Mouse (Mus musculus) MEL (cell line): Measurements from ENCODE around the gene Nrip1.
A peak's percentile ranks its signal among the peaks of the same experiment; 100 is the strongest.

Experiments used
- BHLHE40 ChIP-seq: IDR thresholded peaks from 2 replicates; pipeline ENCODE4 v1.6.1; 2012; ENCODE audit warnings: low read depth, mild to moderate bottlenecking, inconsistent platforms, low read length, improper control_type of control experiment, borderline replicate concordance
- CHD2 ChIP-seq: IDR thresholded peaks from 2 replicates; pipeline ENCODE4 v1.6.1; 2011; ENCODE audit warnings: low read length, improper control_type of control experiment
- CTCF ChIP-seq, 3 experiments: IDR thresholded peaks in 2 of 3; conservative IDR thresholded peaks in 1 of 3; 2 replicates each; pipeline ENCODE4 v1.5.1; 2011 to 2012; ENCODE audit warnings: low read length in 3 of 3, low read depth in 2 of 3, mild to moderate bottlenecking in 2 of 3, improper control_type of control experiment in 1 of 3, inconsistent platforms in 1 of 3, mixed read lengths in 1 of 3, moderate library complexity in 1 of 3; ENCODE audit not compliant: control insufficient read depth in 1 of 3, insufficient read depth in 1 of 3, poor library complexity in 1 of 3, severe bottlenecking in 1 of 3
- EP300 ChIP-seq, 2 experiments: IDR thresholded peaks; 2 replicates each; pipeline ENCODE4 v1.6.1; 2011; ENCODE audit warnings: improper control_type of control experiment in 2 of 2, low read length in 2 of 2, low read depth in 1 of 2, mild to moderate bottlenecking in 1 of 2
- HCFC1 ChIP-seq: IDR thresholded peaks from 2 replicates; pipeline ENCODE4 v1.6.1; 2012; ENCODE audit warnings: low read depth, mild to moderate bottlenecking, inconsistent platforms, low read length, improper control_type of control experiment, moderate library complexity
- KAT2A ChIP-seq: conservative IDR thresholded peaks from 2 replicates; pipeline ENCODE4 v1.6.1; 2012; ENCODE audit warnings: low read depth, low read length, improper control_type of control experiment, inconsistent platforms
- NELFE ChIP-seq: IDR thresholded peaks from 2 replicates; pipeline ENCODE4 v1.6.1; 2011; ENCODE audit warnings: low read depth, low read length, improper control_type of control experiment
- POLR2A ChIP-seq, 2 experiments: IDR thresholded peaks; 2 replicates each; pipeline ENCODE4 v1.6.1; 2011 to 2012; ENCODE audit warnings: low read length in 2 of 2, mild to moderate bottlenecking in 2 of 2, control low read depth in 1 of 2, improper control_type of control experiment in 1 of 2, low read depth in 1 of 2, moderate library complexity in 1 of 2; ENCODE audit not compliant: control insufficient read depth in 1 of 2, insufficient read depth in 1 of 2, poor library complexity in 1 of 2
- TAL1 ChIP-seq: IDR thresholded peaks from 2 replicates; pipeline ENCODE4 v1.6.1; 2012; ENCODE audit warnings: mild to moderate bottlenecking, inconsistent platforms, low read length, moderate library complexity, mixed read lengths
- TBP ChIP-seq: IDR thresholded peaks from 2 replicates; pipeline ENCODE4 v1.8.0; 2011; ENCODE audit warnings: low read depth, low read length, improper control_type of control experiment
- UBTF ChIP-seq: IDR thresholded peaks from 2 replicates; pipeline ENCODE4 v1.6.1; 2012; ENCODE audit warnings: low read depth, mild to moderate bottlenecking, inconsistent platforms, low read length, improper control_type of control experiment, moderate library complexity, borderline replicate concordance; ENCODE audit not compliant: insufficient read depth
- USF1 ChIP-seq: IDR thresholded peaks from 2 replicates; pipeline ENCODE4 v1.6.1; 2014; ENCODE audit warnings: low read depth, mild to moderate bottlenecking, inconsistent platforms, low read length, improper control_type of control experiment, moderate library complexity
- ZC3H11A ChIP-seq: IDR thresholded peaks from 2 replicates; pipeline ENCODE4 v1.6.1; 2012; ENCODE audit warnings: low read depth, mild to moderate bottlenecking, inconsistent platforms, low read length, improper control_type of control experiment
- ZMIZ1 ChIP-seq: IDR thresholded peaks from 2 replicates; pipeline ENCODE4 v1.6.1; 2012; ENCODE audit warnings: low read depth, mild to moderate bottlenecking, inconsistent platforms, low read length, improper control_type of control experiment, moderate library complexity

- TF ChIP-seq EP300 (IDR thresholded peaks at IDR 0.05; ENCODE audit: low read depth in 1 of 2, low read length in 2 of 2) (no peak), CTCF (IDR thresholded peaks at IDR 0.05 in 2 of 3, conservative IDR thresholded peaks at IDR 0.05 in 1 of 3; ENCODE audit: control insufficient read depth in 1 of 3, insufficient read depth in 1 of 3, low read depth in 2 of 3, low read length in 3 of 3, poor library complexity in 1 of 3, severe bottlenecking in 1 of 3) (peak in 1 of 3 experiments; percentile 52; a peak in 2 of 6 replicates), UBTF (no peak), POLR2A (IDR thresholded peaks at IDR 0.05; ENCODE audit: control insufficient read depth in 1 of 2, insufficient read depth in 1 of 2, low read depth in 1 of 2, low read length in 2 of 2, poor library complexity in 1 of 2) (no peak), ZC3H11A (peak; percentile 48; the same call in 1 of the 2 replicates), NELFE (no peak), HCFC1 (peak; percentile 14; the same call in 1 of the 2 replicates), ZMIZ1 (no peak), USF1 (no peak), BHLHE40 (no peak), KAT2A (no peak), CHD2 (no peak), TAL1 (no peak), TBP (peak; percentile 72)
Measured at GRCm38 (mm10) chr16:76370716-76371613, 2.7 kb downstream of the Nrip1 start.
